Mouse (Mus musculus): Measurements from ENCODE around the gene Pth. TPM values are rescaled to one million over a fixed set of nuclear protein-coding genes. Genes with fewer than 3 reads are reported as not detected.

Pth gene
- polyA plus RNA-seq, 1 experiment from 2014 or later, result not detected

DNA sequence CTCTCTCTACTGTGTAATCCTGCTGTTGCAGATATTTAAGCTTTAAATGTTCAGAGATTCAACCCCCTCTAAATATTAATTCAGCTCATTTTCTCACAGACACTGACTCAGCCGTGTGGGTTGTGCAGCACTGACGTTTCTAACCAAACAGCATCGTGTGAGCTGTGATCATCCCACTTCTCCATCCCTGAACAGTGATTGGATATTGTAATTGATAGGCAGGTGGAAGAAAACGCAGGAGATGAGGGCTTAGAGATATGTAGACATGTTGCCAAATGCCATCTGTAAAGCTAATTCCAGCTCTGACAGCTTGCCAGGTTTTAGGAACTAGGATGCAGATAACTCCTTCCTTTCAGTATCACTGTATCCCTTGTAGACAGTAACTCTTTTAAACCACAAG, 41.1 kb downstream of the Pth start:
- ChIA-PET POLR2A (interaction anchor here (0.7 kb wide), 1 partner anchor 327 kb away, joined by 4 read pairs; no protein-coding TSS in a partner anchor), CTCF (interaction anchor here (1.2 to 1.6 kb wide), 2 partner anchors 11 to 13 kb away, joined by 3 to 6 read pairs; no protein-coding TSS in a partner anchor)
- no peak for ATAC-seq

More for the DNA sequence above, 41.1 kb downstream of the Pth start:
- no peak for DNase-seq (ENCODE audit: low read depth, low spot score)
- no peak for TF ChIP-seq CTCF (IDR thresholded peaks at IDR 0.05)
- in situ Hi-C loops (cut with MboI; ENCODE audit: low pct_unique_long_range_greater_than_20kb), result no loop called here
- no peaks in the 10 kb centered on the region for H3K27me3 ChIP-seq

Other genes starting within 250 kb of the Pth start
- 12.9 TPM for gene Arntl, start 181.1 kb downstream of the Pth start, polyA plus RNA-seq (2021)
- 27.7 TPM for gene Btbd10, start 19.2 kb downstream of the Pth start, polyA plus RNA-seq (2021)
- 70.1 TPM for gene Far1, start 125.3 kb upstream of the Pth start, polyA plus RNA-seq (2021)